Mouse (Mus musculus): Measurements from ENCODE around the gene Clybl. TPM values are rescaled to one million over a fixed set of nuclear protein-coding genes. Genes with fewer than 3 reads are reported as not detected.

Gene Clybl
- polyA plus RNA-seq, 1 experiment from 2014 or later, result 27.9 TPM

DNA sequence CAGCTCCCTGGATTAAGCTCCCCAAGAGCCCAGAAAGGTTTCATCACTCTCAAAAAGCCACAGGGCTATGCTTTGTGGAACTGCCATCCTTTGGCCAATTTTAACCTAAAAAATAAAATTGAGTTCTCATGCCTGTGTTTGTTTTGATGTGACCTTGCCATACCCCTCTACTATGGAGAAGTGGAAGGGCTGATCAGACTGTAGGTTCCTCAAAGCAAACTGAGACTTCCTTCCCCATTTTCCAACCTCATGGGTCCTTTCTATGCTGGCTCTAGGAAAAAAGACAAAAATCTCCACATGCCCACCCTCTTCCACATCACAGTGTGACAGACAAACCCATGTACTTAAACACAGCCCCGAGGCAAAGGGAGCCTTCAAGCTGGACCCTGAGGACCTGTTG lies 79.7 kb downstream of the Clybl start:
- no peak overlapping the region for H3K4me2 ChIP-seq (ENCODE audit: low read depth, severe bottlenecking)
- H3K4me1 ChIP-seq (ENCODE audit: control insufficient read depth, insufficient read depth, low read length), result peaks cover 14% of the 10 kb centered on the region
- DNase-seq (ENCODE audit: low spot score), result no peak
- ATAC-seq (ENCODE audit: insufficient number of reproducible peaks, low FRiP score, low TSS enrichment, low read depth), result no peak
- no peaks in the 10 kb centered on the region for H3K9me3 ChIP-seq (ENCODE audit: control insufficient read depth, low read length)
- H3K27me3 ChIP-seq (ENCODE audit: control insufficient read depth, insufficient read depth, low read length), result no peaks in the 10 kb centered on the region; the same call in 1 of the 2 replicates
- WGBS, result 96% methylated on average over 1 of the region's 1 CpGs
- H3K36me3 ChIP-seq (ENCODE audit: control insufficient read depth, insufficient read depth, low read length), result no peaks in the 10 kb centered on the region
- no peak overlapping the region for H3K4me3 ChIP-seq (ENCODE audit: low read depth, low read length)
- H3K9ac ChIP-seq (ENCODE audit: low read length), result no peak overlapping the region
- no peak overlapping the region for H3K27ac ChIP-seq (replicated peaks; ENCODE audit: low read depth, low read length)

DNA sequence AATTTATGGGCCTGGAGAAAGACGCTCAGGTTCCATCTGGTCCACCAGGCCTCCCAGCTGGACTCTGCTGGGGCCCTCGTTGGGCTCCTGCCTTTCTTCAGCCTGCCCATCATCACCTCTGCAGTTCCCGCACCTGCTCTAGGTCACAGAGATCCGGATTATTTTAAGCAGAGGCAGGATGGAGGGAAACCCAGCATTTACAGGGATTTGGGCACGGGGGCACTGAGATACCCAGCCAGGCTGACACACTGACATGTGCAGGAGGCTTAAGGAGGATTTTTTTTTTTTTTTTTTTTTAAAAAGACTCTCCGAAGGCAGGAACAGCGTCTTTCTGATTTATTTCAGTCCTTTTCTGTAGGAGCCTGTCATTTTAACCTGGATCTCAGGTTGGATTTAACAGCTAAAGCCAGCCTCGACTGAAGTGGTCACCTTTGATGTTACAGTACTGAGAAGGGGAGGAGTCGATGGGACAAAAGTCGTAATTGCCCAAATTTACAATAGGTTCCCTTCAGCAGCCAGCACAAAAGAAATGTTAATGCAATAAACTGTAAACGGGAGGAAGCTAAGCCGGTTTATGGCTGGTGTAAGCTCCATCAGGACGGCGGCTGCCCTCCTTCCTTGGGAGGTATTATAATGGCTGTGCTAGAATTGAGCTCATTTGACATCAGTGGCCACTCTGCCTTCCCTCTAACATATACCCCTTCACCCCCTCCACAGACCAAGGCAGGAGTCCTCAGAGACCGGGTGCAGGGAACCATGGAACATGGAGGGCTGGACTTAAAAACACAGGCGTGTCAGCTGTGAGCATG lies 81.6 kb downstream of the Clybl start:
- no peak overlapping the region for H3K4me2 ChIP-seq (ENCODE audit: low read depth, severe bottlenecking)
- no peaks in the 10 kb centered on the region; the same call in 1 of the 2 replicates for H3K27me3 ChIP-seq (ENCODE audit: control insufficient read depth, insufficient read depth, low read length)
- H3K4me1 ChIP-seq (ENCODE audit: control insufficient read depth, insufficient read depth, low read length), result peaks cover 8% of the 10 kb centered on the region
- H3K9ac ChIP-seq (ENCODE audit: low read length), result no peak overlapping the region
- WGBS, result 22% methylated on average over 16 of the region's 16 CpGs
- no peaks in the 10 kb centered on the region for H3K36me3 ChIP-seq (ENCODE audit: control insufficient read depth, insufficient read depth, low read length)
- 0 out of 2 replicates have a peak overlapping the region, but pooled peaks have one; percentile 21 for H3K27ac ChIP-seq (replicated peaks; ENCODE audit: low read depth, low read length)
- H3K4me3 ChIP-seq (ENCODE audit: low read depth, low read length), result no peak overlapping the region
- DNase-seq (ENCODE audit: low spot score), result peak; percentile 52
- no peaks in the 10 kb centered on the region for H3K9me3 ChIP-seq (ENCODE audit: control insufficient read depth, low read length)
- 0 out of 2 replicates have a peak, but pooled peaks have one; percentile 17 for ATAC-seq (ENCODE audit: insufficient number of reproducible peaks, low FRiP score, low TSS enrichment, low read depth)

DNA sequence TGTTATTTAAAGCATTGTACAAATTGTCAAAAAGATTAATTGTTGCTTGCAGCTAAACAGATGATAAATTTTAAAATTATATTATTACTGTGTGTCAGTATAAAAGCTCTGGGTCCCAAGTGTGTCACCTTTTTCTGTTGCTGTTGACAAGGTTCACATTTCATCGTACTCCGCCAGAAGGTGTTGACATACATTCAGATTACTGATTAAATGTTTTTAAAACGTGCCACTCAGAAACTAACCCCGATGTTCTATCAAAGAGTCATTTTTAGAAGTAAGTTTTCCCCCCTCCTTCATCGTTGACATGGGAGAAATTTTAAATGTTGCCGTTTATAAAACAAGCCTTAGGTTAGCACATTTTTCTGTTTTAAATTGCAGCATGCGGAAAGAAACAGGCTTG lies 83.7 kb downstream of the Clybl start:
- no peak overlapping the region for H3K27ac ChIP-seq (replicated peaks; ENCODE audit: low read depth, low read length)
- ATAC-seq (ENCODE audit: insufficient number of reproducible peaks, low FRiP score, low TSS enrichment, low read depth), result no peak
- WGBS, result 71% methylated on average over 7 of the region's 7 CpGs

DNA sequence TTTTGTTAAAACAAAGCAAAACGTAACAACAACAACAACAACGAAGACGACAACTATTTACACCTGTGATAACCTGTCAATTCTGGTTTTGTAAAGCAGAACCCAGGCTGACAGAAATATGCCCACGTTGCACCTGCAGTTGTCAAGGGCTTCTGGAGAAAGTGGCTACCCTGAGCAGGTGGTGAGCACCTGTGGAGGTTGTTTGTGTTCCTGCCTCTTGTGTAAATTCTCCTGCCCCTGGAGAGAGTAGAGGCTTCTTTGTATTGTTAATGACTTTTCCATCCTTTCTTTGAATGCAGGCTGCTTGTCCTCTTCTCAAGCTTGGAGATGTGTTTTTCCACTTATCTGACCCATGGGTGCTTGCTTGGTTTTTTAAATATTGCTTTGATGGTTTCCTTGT lies 86.1 kb downstream of the Clybl start:
- H3K4me3 ChIP-seq (ENCODE audit: low read depth, low read length), result no peak overlapping the region
- no peaks in the 10 kb centered on the region for H3K36me3 ChIP-seq (ENCODE audit: control insufficient read depth, insufficient read depth, low read length)
- H3K4me2 ChIP-seq (ENCODE audit: low read depth, severe bottlenecking), result no peak overlapping the region
- H3K27me3 ChIP-seq (ENCODE audit: control insufficient read depth, insufficient read depth, low read length), result no peaks in the 10 kb centered on the region
- no peaks in the 10 kb centered on the region for H3K9me3 ChIP-seq (ENCODE audit: control insufficient read depth, low read length)
- DNase-seq (ENCODE audit: low spot score) (no peak), ATAC-seq (ENCODE audit: insufficient number of reproducible peaks, low FRiP score, low TSS enrichment, low read depth) (no peak)
- no peak overlapping the region for H3K9ac ChIP-seq (ENCODE audit: low read length)
- H3K27ac ChIP-seq (replicated peaks; ENCODE audit: low read depth, low read length), result no peak overlapping the region
- 29% methylated on average over 4 of the region's 4 CpGs for WGBS
- peaks cover 8% of the 10 kb centered on the region for H3K4me1 ChIP-seq (ENCODE audit: control insufficient read depth, insufficient read depth, low read length)

More for the DNA sequence above, 83.7 kb downstream of the Clybl start:
- H3K4me2 ChIP-seq (ENCODE audit: low read depth, severe bottlenecking), result no peak overlapping the region
- no peaks in the 10 kb centered on the region for H3K9me3 ChIP-seq (ENCODE audit: control insufficient read depth, low read length)
- no peak overlapping the region for H3K4me3 ChIP-seq (ENCODE audit: low read depth, low read length)
- H3K27me3 ChIP-seq (ENCODE audit: control insufficient read depth, insufficient read depth, low read length), result no peaks in the 10 kb centered on the region; the same call in 1 of the 2 replicates
- H3K36me3 ChIP-seq (ENCODE audit: control insufficient read depth, insufficient read depth, low read length), result no peaks in the 10 kb centered on the region
- no peak for DNase-seq (ENCODE audit: low spot score)
- H3K4me1 ChIP-seq (ENCODE audit: control insufficient read depth, insufficient read depth, low read length), result peaks cover 8% of the 10 kb centered on the region
- no peak overlapping the region for H3K9ac ChIP-seq (ENCODE audit: low read length)

DNA sequence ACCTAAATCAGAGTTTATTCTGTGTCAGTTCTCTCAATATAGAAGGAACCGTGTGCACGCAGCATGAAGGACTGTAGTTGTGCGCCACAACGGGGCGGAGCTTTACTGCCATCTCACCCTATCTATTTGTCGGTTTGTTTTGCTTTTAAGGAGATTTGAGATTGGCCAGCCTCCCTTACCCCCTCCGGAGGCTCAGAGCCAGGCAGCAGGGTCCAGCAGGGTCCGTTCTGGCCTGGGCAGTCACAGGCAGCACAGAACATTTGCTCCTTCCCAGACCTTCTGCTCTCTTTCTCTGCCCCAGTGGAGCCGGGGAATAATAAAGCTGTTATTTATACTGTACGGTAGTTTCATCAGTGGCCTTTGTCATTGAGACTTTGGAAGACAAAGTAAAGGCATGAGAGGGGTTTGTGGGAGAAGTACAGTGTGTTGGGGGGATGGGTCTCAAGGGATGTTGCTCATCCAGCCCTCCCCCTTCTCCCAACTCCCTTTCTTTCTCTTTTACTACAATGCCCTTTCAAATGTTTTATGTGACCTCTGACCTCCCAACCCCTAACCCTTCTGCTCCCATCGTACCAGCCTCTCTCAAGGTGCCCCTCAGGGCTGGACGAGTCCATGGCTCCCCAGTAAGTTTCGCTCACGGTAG lies 89.7 kb downstream of the Clybl start:
- DNase-seq (ENCODE audit: low spot score), result no peak
- H3K27ac ChIP-seq (replicated peaks; ENCODE audit: low read depth, low read length), result no peak overlapping the region
- H3K4me3 ChIP-seq (ENCODE audit: low read depth, low read length), result no peak overlapping the region
- H3K9ac ChIP-seq (ENCODE audit: low read length), result no peak overlapping the region
- no peak for ATAC-seq (ENCODE audit: insufficient number of reproducible peaks, low FRiP score, low TSS enrichment, low read depth)
- H3K36me3 ChIP-seq (ENCODE audit: control insufficient read depth, insufficient read depth, low read length), result no peaks in the 10 kb centered on the region
- no peaks in the 10 kb centered on the region for H3K27me3 ChIP-seq (ENCODE audit: control insufficient read depth, insufficient read depth, low read length)
- no peak overlapping the region for H3K4me2 ChIP-seq (ENCODE audit: low read depth, severe bottlenecking)
- WGBS, result 40% methylated on average over 14 of the region's 14 CpGs
- H3K9me3 ChIP-seq (ENCODE audit: control insufficient read depth, low read length), result no peaks in the 10 kb centered on the region
- peaks cover 2% of the 10 kb centered on the region; the same call in 1 of the 2 replicates for H3K4me1 ChIP-seq (ENCODE audit: control insufficient read depth, insufficient read depth, low read length)

DNA sequence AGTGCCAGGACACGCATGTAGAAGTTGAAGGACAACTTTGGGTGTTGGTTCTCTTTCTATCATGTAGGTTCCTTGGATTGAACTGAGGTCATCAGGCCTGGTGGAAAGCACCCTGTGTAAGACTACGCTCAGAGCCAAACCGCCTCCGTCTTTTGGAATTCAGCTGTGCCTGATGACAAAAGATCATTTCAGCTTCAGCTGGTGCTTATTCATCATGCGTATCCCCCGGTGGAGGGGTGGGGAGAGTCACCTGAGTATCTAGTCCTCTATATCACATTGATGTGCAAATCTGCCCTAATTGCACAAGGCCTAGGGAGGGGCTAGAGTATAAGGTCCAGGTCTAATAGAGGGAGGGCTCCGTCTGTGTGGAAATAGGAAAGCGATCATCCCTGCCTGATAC lies 95.6 kb downstream of the Clybl start:
- Histone ChIP-seq H3K4me2 (ENCODE audit: low read depth, severe bottlenecking) (no peak overlapping the region), H3K4me1 (ENCODE audit: control insufficient read depth, insufficient read depth, low read length) (0 out of 2 replicates have a peak, but pooled peaks cover 2% of the 10 kb centered on the region), H3K36me3 (ENCODE audit: control insufficient read depth, insufficient read depth, low read length) (no peaks in the 10 kb centered on the region), H3K27ac (replicated peaks; ENCODE audit: low read depth, low read length) (no peak overlapping the region), H3K9me3 (ENCODE audit: control insufficient read depth, low read length) (no peaks in the 10 kb centered on the region), H3K9ac (ENCODE audit: low read length) (no peak overlapping the region), H3K4me3 (ENCODE audit: low read depth, low read length) (no peak overlapping the region), H3K27me3 (ENCODE audit: control insufficient read depth, insufficient read depth, low read length) (no peaks in the 10 kb centered on the region)
- 96% methylated on average over 8 of the region's 8 CpGs for WGBS
- ATAC-seq (ENCODE audit: insufficient number of reproducible peaks, low FRiP score, low TSS enrichment, low read depth), result no peak
- DNase-seq (ENCODE audit: low spot score), result no peak

DNA sequence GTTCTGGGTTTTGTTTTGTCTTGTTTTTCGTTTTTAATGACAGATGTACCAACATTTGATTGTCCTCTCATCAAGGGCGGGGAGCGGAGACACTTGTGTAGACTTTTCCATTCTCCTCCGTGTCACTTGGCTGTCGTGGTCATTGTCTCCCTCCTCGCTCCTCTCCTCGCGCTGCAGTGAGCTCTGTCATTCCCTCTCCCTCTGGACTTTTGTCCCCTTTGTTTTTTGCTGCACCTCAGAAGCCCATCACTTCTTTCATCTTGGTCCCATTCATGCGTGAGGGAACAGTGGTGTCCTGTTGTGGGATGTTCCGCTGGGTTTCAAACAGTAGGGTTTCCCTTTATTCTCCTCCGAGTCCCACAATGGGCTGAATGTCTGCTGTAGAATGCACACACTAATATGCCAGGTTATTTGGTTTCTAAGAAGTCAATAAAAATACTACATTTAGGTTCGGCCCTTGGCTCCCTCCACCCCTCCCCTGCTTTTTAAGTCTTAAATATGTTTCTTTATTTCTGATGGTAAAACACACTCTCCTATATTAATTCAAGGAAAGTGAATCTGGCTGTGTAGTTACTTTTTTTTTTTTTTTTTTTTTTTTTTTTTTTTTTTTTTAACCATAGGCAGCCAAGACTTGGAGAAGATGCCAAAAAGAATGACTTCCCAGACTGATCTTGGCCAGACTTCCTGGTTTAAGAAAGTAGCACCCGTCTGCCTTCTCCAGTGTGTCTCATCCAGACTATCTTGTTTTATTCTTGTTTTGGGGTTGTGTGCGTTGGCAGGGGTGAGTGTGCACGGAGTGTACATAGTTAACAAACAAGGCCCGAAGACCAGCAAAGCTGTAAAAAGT lies 98.2 kb downstream of the Clybl start:
- 67% methylated on average over 16 of the region's 16 CpGs for WGBS

More for the DNA sequence above, 98.2 kb downstream of the Clybl start:
- no peak for ATAC-seq (ENCODE audit: insufficient number of reproducible peaks, low FRiP score, low TSS enrichment, low read depth)
- H3K9me3 ChIP-seq (ENCODE audit: control insufficient read depth, low read length), result no peaks in the 10 kb centered on the region
- H3K9ac ChIP-seq (ENCODE audit: low read length), result 0 out of 2 replicates have a peak overlapping the region, but pooled peaks have one; percentile 23
- no peak for DNase-seq (ENCODE audit: low spot score)
- H3K4me3 ChIP-seq (ENCODE audit: low read depth, low read length), result no peak overlapping the region
- H3K36me3 ChIP-seq (ENCODE audit: control insufficient read depth, insufficient read depth, low read length), result no peaks in the 10 kb centered on the region
- no peak overlapping the region for H3K27ac ChIP-seq (replicated peaks; ENCODE audit: low read depth, low read length)
- no peaks in the 10 kb centered on the region for H3K27me3 ChIP-seq (ENCODE audit: control insufficient read depth, insufficient read depth, low read length)
- H3K4me2 ChIP-seq (ENCODE audit: low read depth, severe bottlenecking), result no peak overlapping the region
- H3K4me1 ChIP-seq (ENCODE audit: control insufficient read depth, insufficient read depth, low read length), result no peaks in the 10 kb centered on the region

Measured in limb, embryonic 11.5 days (tissue).